Mouse (Mus musculus): ENCODE measurements around the gene Gm20219.

GRCm38 (mm10) chr17:56536874-56537273 lies 17.3 kb downstream of the Gm20219 start:
- no peak for TF ChIP-seq CTCF (IDR thresholded peaks at IDR 0.05; ENCODE audit: extremely low read depth, insufficient read depth, low read length)
- TF ChIP-seq POLR2A (IDR thresholded peaks at IDR 0.05; ENCODE audit: extremely low read depth, insufficient read depth, low read length), result no peak
